Mouse (Mus musculus) CH12F3 (cell line): ENCODE measurements around the gene Synj2.

ENCODE experiments used
- in situ Hi-C: fragments of 300-500 bp; cut with MboI; formaldehyde crosslinking; loops from 2 replicates; pipeline ENCODE4 v1.14.3; 2020; ENCODE audit warnings: low sequenced_read_pairs

The Synj2 gene

GRCm38 (mm10) chr17:5969246-5969645 lies 28.2 kb downstream of the Synj2 start:
- in situ Hi-C loops = no loop called here

DNA sequence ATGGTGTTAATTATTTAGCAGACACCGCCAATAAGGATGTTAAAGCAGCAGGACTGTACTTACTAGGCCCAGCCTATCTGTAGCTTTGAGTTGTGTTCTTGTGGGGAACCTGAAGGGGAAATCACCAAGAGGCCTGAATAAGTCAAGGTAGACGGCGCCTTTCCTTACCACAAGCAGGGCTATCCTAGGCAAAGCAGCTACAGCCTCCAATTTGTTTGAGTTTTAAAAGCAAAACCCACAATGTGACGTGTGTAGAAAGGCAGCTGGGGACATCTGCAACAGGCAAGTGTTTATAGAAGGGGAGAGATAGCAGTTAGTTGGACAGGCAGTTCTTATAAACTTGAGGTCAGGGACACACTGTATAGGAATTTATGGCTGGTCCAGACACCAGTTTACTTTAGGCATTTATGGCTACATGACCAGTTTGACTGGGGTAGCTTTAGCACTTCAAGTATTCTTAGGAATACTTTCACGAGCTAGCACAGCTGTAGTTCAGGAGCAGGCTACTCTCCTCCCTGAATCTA lies 29.3 kb downstream of the Synj2 start:
- in situ Hi-C loops = no loop called here

DNA sequence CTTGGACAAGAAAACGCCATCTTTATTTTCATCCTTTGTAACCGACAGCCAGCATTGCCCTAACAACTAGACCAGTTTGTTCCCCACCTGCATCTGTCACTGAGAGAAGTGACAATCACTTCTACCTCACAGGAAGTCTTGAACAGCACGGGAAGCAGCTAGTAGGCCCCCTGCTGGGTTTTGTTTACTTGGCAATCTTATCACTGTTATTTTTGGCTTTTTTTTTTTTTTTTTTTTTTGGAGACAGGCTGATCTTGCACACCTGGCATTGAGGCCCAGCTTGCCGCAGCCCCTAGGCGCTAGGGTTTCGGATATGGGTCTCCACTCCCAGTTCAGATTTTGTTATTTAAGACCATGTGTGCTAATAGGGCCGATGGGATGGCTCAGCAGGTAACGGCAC lies 32.5 kb downstream of the Synj2 start:
- in situ Hi-C loops = no loop called here

DNA sequence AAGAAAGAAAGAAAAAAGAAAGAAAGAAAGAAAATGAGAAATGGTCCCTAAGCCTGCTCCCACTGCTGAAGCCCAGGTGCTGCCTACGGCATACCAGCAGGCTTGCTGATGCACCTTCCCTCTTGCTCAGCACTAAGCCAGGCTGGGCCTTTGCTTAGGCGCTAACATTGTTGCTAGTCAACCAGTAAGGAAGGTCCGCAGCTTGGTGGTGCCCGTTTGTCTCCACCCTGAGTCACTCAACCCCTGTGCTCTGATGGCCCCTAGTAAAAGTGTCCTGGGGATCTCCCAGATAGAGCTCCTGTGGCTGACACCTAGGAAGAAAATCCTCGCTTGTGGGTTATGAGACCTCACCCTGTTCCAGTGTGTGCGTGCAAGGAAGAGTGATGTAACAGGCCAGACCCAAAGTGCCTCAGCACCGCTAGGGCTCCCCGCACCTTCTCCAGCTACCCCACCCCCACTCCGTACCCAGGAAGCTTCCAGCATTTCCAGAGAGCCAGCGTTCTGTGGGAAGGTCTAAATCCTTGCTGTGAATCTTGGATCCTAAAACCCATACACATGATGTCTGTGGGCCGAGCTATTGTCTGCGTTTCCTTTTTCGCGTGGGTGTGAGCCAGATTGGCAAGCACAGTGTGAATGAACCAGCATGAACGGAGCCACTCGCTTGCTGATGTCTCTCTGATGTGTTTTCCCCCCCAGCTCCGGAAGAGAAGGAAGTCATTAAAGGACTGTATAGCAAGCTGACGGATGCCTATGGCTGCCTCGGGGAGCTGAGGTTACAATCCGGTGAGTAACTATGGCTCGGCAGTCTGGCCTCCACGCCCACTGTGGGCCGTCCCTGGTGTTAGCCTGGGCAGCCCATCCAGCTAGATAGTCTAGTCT lies 34.3 kb downstream of the Synj2 start:
- in situ Hi-C loops = no loop called here

- in situ Hi-C loops = no loop called here
These were observed 35.4 kb downstream of the Synj2 start for GRCm38 (mm10) chr17:5976221-5977055.

DNA sequence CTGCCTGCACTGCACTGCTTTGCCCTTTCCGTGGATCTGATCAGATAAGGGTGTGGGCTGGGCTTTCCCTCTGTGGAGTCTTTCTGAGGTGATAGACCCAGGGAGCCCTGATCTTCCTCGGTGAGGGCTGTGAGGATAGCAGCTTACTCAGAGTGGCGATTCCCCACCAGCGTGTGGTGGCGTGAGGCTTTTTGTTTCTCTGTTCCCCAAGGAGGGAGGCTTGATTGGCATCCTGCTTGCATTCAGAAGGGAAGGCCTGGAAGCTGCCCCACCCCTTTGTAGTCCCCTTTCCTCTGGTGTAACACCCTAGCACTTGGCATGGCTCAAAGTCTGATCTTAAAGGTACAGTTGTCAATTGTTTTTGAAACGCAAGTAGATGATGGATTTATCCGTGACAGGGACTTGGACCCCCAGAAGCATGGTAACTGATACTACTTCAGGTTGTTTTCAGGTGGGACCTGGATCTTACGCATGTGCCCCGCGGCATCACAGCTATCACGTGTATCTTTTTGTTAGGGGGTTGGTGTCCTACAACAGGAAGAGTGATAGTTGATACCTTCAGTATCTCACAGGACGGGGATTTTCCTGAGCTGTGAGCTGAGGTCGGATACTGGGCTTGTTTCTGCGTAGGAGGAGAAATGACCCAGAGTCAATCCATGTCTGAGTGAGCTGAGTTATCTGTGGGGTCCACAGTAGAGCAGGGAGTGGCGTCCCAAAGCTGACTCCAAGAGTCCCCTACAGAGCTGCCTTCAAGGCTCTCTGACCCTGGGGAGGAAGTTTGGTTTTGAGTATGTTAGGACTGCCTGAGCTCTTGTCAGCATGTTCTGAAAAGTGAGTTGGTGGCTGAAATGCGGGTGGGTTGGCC lies 36.2 kb downstream of the Synj2 start:
- in situ Hi-C loops = no loop called here

DNA sequence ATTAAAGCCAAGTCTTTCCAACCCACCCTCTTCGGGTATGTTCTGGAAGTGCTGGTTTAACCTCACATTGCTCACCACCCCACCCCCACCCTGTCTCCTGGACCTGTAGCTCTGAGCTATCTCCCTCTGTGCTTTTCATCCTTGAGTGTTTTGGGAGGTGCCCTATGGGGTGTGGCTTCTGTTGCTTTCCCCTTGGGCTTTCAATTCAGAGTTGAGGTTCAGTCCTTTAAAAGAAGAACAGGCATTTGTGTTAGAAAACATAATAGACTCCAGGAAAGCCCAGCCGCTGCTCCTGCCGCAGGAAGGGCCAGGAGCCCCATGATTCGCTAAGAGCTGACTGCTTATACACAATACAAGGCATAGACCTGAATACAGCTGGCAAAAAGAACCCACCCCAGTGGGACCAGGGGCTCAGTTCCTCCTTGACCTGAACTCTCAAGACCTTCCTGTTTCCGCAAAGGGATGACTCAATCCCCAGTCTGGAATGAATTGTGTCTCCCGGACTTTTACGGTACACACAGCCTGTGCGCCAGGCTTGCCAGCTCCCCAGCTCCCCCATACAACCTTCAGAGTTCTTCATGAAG lies 36.9 kb downstream of the Synj2 start:
- in situ Hi-C loops = no loop called here

DNA sequence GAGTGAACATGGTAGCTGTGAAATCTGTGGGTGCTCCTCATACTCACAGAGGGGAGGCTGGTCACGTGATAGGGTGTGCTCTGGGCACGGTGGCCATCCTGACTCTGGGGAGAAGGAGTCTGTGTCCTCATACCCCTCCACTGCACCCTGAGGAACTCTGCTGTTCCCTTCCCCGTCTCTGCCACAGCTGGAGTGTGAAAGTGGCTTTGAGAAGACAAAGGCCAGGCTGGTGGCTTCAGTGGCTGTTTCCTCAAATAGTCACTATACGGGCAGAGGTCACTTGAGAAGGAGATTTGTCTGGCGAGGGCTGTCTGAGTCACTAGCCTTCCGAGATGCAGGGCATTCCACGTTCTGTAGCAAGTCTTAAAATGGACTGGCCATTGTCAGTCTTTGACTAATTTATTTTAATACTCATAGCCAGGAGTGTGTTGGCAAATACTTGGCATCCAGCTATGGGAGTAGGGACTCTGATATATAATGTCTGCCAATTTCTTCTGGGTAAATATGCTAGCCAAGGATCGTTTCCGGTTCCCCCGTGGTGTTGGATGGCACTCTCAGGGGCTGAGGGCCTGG lies 37.5 kb downstream of the Synj2 start:
- in situ Hi-C loops = no loop called here

DNA sequence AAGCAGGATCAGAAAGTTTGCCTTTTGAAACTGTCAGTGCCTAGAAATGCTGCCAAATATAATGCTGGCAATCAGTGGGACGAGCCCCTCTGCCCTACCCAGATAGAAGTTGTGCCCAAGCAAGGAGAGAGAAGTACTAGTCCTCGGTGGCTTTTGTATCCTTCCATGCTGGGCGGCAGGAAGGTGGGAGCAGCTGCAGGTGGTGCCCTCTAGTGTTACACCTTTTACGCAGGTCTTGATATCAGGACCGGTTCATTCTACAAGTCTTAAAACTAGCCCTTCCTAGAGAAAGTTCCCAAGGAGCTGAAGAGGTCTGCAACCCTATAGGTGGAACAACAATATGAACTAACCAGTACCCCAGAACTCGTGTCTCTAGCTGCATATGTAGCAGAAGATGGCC lies 39.8 kb downstream of the Synj2 start:
- in situ Hi-C loops = no loop called here

GRCm38 (mm10) chr17:5983150-5983549 lies 42.1 kb downstream of the Synj2 start:
- in situ Hi-C loops = no loop called here

DNA sequence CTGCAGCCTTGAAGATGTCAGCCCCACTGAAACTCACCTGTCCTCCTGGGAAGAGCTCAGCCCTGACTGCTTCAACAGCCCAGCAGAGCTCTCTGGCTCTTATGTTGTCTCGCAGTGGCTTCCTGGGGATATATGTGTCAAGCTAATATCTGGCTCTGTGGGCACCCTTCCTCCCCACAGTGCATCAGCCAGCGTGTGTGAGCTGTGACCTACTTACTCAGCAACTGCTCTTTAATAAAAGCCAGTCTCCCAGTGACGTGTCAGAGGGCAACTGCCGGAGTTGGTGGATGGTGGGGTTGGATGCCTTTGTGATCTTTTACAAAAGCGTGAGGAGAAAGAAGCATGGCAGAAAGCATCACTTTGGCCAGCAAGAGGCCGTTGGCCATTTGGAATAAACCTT lies 42.8 kb downstream of the Synj2 start:
- in situ Hi-C loops = no loop called here

DNA sequence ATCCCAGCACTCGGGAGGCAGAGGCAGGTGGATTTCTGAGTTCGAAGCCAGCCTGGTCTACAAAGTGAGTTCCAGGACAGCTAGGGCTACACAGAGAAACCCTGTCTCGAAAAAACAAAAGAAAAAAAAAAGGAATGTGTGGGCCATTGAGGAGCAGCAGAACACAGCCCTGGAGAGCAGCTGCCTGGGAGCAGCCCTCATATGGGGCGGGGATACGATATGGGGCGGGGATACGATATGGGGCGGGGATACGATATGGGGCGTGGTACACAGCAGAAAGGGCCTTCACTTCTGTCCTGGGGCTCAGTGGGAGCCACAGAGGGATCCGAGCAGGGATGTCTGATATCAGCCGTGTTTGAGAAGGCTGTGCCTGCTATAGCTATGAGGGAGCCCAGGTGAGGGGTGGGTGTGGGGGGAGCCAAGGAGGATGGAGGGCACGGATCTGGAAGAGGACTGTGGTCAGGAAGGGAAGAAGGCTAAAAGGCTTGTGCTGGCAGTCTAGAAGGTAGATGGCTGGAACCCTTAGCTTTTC lies 43.7 kb downstream of the Synj2 start:
- in situ Hi-C loops = no loop called here

GRCm38 (mm10) chr17:5985271-5985670 lies 44.2 kb downstream of the Synj2 start:
- in situ Hi-C loops = no loop called here

DNA sequence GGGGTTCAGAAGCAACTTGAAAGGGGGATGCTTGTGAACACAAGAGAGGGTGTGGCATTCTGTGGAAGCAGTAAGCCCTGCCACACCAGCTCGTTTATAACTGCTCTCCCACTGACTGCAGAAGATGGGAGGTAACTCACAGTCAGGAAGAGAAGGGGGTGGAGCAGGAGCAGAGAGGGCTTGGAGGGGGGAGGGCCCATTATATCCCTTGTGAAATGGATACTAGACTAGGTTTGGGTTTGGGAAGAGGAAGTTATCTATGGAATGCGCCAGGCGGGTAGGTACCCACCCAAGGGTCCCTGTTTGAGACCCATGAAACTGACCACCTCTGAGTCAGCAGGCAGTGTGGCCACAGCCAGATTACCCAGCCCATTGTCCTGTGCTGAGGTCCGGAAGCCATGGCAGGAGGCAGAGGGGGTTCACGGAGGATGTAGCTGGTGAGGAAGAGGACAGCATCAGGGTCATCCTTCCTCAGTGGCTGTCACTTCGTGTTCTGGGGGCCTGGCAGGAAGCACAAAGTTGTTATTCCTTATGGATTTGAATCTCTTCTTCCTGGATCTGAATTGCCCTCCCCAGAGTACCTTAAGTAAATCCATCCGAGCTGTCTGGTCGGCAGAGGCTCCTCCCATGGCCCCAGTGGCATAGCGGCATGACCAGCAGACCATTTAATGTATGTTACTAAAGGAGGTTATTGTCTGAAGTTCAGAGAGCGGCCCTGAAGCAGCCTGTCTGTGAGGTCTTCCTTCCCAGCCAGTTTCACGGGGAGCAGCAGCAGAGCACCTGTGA lies 46.4 kb downstream of the Synj2 start:
- in situ Hi-C loops = no loop called here

- in situ Hi-C loops = no loop called here
These were observed 47.0 kb downstream of the Synj2 start for GRCm38 (mm10) chr17:5988102-5988501.

- in situ Hi-C loops = no loop called here
These were observed 51.9 kb downstream of the Synj2 start for GRCm38 (mm10) chr17:5992866-5993580.

DNA sequence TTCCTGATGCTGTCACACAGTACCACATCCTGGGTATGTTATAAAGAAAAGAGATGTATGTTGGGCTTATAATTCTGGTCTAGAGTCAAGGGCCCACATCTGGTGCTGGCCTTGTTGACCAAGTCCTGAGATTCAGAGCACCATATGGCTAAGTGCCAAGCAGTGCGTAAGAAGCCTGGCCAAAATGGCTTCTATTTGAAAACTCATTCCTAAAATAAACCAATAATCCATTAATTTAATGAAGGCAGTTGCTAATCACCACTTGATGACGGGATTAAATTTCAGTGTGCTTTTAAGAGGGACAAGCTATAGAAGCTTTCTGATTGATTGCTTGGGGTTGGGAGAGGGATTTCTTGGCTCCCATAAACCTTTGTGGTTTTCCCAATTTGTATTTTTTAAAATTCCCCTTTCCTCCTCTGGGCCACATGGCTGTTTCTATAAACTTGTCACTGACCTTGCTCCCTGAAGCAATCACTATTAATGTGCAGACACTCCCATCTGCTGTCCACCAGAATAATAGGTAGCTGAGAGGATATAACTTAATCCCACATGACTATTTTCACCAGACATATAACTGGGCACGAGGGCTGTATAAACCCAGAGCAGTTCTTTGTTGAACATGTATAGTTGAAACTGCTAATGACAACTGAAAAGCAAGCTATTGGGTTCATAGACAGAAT lies 52.6 kb downstream of the Synj2 start:
- in situ Hi-C loops = no loop called here

DNA sequence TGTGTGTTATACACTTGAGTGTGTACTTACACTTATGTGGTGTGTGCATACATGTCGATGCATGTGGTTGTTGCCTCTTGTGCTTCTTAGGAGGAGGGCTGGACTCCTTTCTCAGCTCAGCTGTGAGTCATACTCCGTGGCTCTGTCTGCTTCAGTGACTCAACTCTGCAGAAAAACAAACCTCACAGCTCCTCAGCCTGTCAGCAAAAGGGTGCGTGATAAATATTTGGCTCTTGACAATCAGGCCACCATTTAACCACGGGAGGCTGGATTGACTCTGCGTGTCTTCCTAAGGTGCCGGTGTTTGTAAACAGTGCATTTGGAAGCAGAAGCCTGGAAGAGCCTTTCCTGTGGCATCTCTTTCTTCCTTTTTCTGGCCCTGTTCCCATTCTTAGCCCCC lies 53.5 kb downstream of the Synj2 start:
- in situ Hi-C loops = no loop called here
